Mouse (Mus musculus) adrenal gland, postnatal 36 days (tissue): Measurements from ENCODE around the gene H2al1d. TPM values are rescaled to one million over a fixed set of nuclear protein-coding genes. Genes with fewer than 3 reads are reported as not detected.
A peak's percentile ranks its signal among the peaks of the same experiment; 100 is the strongest.
"Not testable (repeated sequence)": the region's sequence is repeated elsewhere in the genome, so short reads cannot be mapped to it uniquely, and the experiment has no call there.

Experiments
- DNase-seq, 2 experiments: peaks; one replicate each; pipeline ENCODE4 v3.0.0; 2021; ENCODE audit warnings: mixed read lengths in 1 of 2
- long read RNA-seq, 2 experiments: library from polyadenylated mRNA; stranded (forward); transcript quantifications; one replicate each; pipeline ENCODE4 v2.0.0; 2021; ENCODE audit warnings: borderline sequencing depth in 2 of 2
- total RNA-seq, 2 experiments: library from RNA; stranded (reverse); gene quantifications; 2 replicates each; pipeline ENCODE4 v1.2.3; 2021

Gene H2al1d
- not detected for total RNA-seq
- long read RNA-seq, experiment 1, result 0 reads
- long read RNA-seq, experiment 2, result 0 reads

DNA sequence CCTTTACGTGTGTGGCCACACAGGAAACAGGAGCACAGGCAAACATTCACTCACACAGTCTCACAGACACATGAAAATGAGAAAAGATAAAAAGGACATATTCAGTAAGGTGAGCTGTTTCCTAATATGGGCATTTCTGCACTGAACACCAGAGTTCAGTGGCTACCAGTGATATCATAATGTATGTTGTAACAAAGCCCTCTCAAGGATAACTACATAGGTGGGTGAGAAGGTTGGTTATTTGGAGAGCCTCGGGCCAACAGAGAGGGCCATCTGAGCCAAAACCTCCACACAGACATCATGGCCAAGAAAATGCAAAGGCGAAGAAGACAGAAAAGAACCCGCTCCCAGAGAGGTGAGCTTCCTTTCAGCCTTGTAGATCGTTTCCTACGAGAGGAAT lies at the start of gene H2al1d:
H2al1d (plus strand) TSS at position 301 of the 400 bp plus-strand sequence.
- not testable (repeated sequence) for DNase-seq

DNA sequence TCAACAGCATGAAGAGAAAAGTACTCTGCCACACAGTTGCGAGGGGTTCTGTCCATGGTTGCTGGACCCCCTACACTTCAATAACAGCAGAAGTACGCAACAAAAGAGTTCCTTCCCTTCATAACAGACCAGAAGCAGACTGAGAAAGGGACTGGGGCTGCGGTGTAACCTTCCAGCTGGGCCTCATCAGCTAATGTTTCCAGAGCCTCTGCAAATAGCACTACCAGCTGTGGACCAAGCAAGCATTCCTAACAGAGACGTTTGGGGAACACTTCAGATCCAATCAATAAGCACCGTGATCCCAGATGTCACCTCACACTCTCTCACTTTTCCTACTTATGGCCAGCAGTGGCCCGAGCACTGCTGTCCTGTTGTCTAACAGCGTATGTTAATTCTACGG lies 43.7 kb upstream of the H2al1d start:
- DNase-seq, result no peak

DNA sequence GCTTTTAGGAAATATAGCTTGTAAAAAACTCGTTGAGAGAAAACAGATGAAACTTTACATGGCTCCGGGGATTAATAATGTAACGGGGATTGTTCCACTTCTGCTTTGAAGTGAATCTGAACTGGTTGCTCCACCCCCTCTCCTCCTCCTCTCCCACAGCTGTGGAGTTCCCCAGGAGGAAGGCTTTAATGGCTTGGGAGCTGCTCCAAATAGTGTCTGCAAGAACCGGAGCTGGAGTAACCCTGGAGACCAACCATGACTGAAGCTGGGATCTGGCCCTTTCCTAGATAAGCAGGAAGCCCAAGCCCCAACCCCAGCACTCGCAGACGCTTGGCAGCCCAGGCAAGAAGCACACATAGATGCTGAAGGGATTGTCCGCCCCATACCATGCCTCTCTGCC lies 40.8 kb upstream of the H2al1d start:
- peak in 1 of 2 experiments; percentile 4 for DNase-seq

- DNase-seq, result peak; percentile 9 to 28
Observed at GRCm38 (mm10) chrX:11269074-11269473, 39.5 kb upstream of the H2al1d start.

- DNase-seq, result no peak
Observed at GRCm38 (mm10) chrX:11273190-11273589, 35.4 kb upstream of the H2al1d start.

DNA sequence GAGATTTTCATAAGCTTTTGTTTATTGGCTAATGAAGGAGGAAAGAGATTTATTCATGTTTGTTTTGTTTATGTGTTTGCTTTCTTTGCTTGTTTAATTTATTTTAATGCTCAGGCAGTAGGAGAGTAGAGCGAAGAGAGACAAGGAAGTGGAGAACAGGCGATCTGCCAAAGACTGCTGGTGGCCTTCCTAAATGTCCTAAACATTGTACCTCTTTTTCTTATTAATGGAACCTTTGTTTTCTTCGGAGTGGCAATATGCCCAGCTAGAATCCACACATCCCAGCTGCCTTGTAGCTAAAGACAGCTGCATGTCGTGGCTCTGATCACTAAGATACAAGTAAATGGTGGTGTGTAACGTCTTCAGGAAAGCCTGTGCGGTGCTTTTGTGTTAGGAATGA lies 31.5 kb upstream of the H2al1d start:
- no peak for DNase-seq

DNA sequence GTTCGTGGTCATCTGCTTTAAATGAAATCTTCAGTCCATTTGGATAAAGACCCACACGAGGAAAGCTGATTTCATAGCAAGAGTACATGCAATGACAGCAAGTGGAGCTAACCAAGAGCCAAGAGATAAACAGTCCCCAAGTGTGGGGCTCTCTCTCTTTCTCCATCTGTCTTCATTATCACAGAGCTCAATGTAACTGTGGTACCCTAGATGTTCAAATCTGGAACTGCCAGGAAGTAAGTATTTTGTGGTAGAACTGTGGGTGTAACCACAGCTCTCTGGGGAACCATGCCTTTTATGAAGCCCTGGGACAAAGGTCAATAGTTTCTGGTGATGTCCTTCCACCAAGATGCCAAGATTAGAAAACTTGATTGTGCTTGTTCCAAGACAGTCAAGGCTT lies 27.9 kb upstream of the H2al1d start:
- no peak for DNase-seq

DNA sequence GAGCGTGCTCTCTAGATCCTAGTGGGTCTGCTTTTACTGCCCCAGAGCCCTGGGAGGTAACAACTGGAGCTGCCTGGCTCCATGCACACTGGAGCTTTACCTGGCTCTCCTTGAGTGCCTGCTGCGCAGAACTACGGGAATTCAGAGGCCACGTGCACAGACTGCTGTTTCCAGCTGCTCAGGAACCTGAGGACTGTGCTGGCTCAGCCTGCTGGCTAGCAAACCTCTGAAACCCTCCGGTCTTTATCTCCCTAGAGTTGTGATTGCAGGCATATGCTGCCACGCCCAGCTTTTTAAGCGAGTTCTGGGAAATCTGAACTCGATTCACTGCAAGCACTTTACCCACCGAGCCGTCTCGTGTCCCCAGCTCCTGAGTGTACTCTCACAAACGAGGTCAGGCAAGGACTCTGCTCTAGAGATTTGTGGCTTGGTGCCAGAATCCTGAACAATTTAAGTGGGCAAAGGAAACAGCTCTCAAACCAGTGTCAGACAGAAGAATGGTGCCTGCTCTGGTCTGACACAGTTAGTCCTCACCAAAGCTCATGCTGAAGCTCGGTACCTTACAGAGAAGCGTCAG lies 20.2 kb upstream of the H2al1d start:
- peak; percentile 1 to 11 for DNase-seq

- DNase-seq, result no peak
Observed at GRCm38 (mm10) chrX:11289244-11289643, 19.4 kb upstream of the H2al1d start.

DNA sequence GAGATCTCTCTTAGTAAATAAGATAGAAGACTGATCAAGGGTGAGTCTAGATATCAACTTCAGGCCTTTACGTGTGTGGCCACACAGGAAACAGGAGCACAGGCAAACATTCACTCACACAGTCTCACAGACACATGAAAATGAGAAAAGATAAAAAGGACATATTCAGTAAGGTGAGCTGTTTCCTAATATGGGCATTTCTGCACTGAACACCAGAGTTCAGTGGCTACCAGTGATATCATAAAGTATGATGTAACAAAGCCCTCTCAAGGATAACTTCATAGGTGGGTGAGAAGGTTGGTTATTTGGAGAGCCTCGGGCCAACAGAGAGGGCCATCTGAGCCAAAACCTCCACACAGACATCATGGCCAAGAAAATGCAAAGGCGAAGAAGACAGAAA lies 9.7 kb upstream of the H2al1d start, which contains the start of gene H2al1a:
H2al1a (plus strand) TSS at position 301 of the 400 bp plus-strand sequence.
- DNase-seq, result not testable (repeated sequence)

DNA sequence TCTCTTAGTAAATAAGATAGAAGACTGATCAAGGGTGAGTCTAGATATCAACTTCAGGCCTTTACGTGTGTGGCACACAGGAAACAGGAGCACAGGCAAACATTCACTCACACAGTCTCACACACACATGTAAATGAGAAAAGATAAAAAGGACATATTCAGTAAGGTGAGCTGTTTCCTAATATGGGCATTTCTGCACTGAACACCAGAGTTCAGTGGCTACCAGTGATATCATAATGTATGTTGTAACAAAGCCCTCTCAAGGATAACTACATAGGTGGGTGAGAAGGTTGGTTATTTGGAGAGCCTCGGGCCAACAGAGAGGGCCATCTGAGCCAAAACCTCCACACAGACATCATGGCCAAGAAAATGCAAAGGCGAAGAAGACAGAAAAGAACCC lies 6.5 kb upstream of the H2al1d start, which contains the start of gene H2al1b:
H2al1b (plus strand) TSS at position 301 of the 400 bp plus-strand sequence.
- DNase-seq, result not testable (repeated sequence)

DNA sequence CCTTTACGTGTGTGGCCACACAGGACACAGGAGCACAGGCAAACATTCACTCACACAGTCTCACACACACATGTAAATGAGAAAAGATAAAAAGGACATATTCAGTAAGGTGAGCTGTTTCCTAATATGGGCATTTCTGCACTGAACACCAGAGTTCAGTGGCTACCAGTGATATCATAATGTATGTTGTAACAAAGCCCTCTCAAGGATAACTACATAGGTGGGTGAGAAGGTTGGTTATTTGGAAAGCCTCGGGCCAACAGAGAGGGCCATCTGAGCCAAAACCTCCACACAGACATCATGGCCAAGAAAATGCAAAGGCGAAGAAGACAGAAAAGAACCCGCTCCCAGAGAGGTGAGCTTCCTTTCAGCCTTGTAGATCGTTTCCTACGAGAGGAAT lies 3.3 kb upstream of the H2al1d start, which contains the start of gene H2al1c:
H2al1c (plus strand) TSS at position 301 of the 400 bp plus-strand sequence.
- DNase-seq, result not testable (repeated sequence)

DNA sequence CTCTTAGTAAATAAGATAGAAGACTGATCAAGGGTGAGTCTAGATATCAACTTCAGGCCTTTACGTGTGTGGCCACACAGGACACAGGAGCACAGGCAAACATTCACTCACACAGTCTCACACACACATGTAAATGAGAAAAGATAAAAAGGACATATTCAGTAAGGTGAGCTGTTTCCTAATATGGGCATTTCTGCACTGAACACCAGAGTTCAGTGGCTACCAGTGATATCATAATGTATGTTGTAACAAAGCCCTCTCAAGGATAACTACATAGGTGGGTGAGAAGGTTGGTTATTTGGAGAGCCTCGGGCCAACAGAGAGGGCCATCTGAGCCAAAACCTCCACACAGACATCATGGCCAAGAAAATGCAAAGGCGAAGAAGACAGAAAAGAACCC lies 3.0 kb downstream of the H2al1d start, which contains the start of gene H2al1e:
H2al1e (plus strand) TSS at position 301 of the 400 bp plus-strand sequence.
- DNase-seq, result not testable (repeated sequence)

- DNase-seq, result not testable (repeated sequence)
Observed at GRCm38 (mm10) chrX:11314858-11315257, 6.2 kb downstream of the H2al1d start, which contains the start of gene H2al1f. TSS of gene H2al1f (plus strand) at chrX:11315158.

GRCm38 (mm10) chrX:11317956-11318355 lies 9.3 kb downstream of the H2al1d start, which contains the start of gene H2al1g:
TSS of gene H2al1g (plus strand) at chrX:11318256.
- not testable (repeated sequence) for DNase-seq

DNA sequence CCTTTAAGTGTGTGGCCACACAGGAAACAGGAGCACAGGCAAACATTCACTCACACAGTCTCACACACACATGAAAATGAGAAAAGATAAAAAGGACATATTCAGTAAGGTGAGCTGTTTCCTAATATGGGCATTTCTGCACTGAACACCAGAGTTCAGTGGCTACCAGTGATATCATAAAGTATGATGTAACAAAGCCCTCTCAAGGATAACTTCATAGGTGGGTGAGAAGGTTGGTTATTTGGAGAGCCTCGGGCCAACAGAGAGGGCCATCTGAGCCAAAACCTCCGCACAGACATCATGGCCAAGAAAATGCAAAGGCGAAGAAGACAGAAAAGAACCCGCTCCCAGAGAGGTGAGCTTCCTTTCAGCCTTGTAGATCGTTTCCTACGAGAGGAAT lies 12.6 kb downstream of the H2al1d start, which contains the start of gene H2al1h:
H2al1h (plus strand) TSS at position 301 of the 400 bp plus-strand sequence.
- DNase-seq, result not testable (repeated sequence)

GRCm38 (mm10) chrX:11324359-11324758 lies 15.7 kb downstream of the H2al1d start, which contains the start of gene H2al1i:
TSS of gene H2al1i (plus strand) at chrX:11324659.
- DNase-seq, result not testable (repeated sequence)

DNA sequence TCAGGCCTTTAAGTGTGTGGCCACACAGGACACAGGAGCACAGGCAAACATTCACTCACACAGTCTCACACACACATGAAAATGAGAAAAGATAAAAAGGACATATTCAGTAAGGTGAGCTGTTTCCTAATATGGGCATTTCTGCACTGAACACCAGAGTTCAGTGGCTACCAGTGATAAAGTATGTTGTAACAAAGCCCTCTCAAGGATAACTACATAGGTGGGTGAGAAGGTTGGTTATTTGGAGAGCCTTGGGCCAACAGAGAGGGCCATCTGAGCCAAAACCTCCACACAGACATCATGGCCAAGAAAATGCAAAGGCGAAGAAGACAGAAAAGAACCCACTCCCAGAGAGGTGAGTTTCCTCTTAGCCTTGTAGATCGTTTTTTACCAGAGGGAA lies 18.9 kb downstream of the H2al1d start, which contains the start of gene H2al1j:
H2al1j (plus strand) TSS at position 301 of the 400 bp plus-strand sequence.
- not testable (repeated sequence) for DNase-seq

DNA sequence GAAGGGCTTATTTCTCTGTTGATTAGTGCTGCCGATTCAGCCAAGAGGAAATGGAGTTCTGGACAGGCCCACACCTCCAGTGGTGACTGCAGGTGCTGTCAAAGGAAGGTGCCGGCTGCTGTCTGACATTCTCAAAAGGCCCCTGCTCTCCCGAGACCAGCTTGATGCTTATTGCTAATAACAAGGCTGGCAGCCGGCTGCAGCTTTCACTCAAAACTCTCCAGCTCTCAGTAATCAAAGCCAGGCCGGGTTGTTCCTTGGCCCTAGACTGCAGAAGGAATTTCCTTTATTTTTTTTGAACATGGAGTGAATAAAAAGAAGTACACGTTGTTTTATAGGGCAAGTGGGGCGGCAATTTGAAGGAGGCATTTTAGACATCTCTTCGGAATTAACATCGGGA lies 37.1 kb downstream of the H2al1d start:
- no peak for DNase-seq

- DNase-seq, result no peak
Observed at GRCm38 (mm10) chrX:11346756-11347155, 38.1 kb downstream of the H2al1d start.
